Mouse (Mus musculus) intestine, postnatal 0 days (tissue): ENCODE results near the gene Pcbp4. TPM values are rescaled to one million over a fixed set of nuclear protein-coding genes. Genes with fewer than 3 reads are reported as not detected.

Experiments used
- ATAC-seq: fragments of 200-750 bp; cut with Nextera tagmentation; 2 replicates; pipeline ENCODE4 v1.8.0; 2017; ENCODE audit warnings: mild to moderate bottlenecking, moderate TSS enrichment, moderate library complexity
- H3K27ac ChIP-seq: fragments of 300-500 bp; sonication (generic); 2 replicates; pipeline ENCODE4 v1.5.1; 2014; ENCODE audit warnings: mild to moderate bottlenecking, low read depth, low read length, moderate library complexity
- H3K27me3 ChIP-seq: fragments of 300-500 bp; sonication (generic); replicated peaks from 2 replicates; pipeline ENCODE4 v1.6.1; 2014; ENCODE audit warnings: low read length, mixed read lengths; ENCODE audit not compliant: control insufficient read depth, insufficient read depth
- H3K36me3 ChIP-seq: fragments of 300-500 bp; sonication (generic); 2 replicates; pipeline ENCODE4 v1.6.1; 2014; ENCODE audit warnings: mild to moderate bottlenecking, moderate library complexity; ENCODE audit not compliant: control insufficient read depth, insufficient read depth
- H3K4me1 ChIP-seq: fragments of 300-500 bp; sonication (generic); replicated peaks from 2 replicates; pipeline ENCODE4 v1.6.1; 2014; ENCODE audit warnings: antibody characterized with exemption, low read length, mixed read lengths; ENCODE audit not compliant: control insufficient read depth, insufficient read depth
- H3K4me2 ChIP-seq: fragments of 300-500 bp; sonication (generic); replicated peaks from 2 replicates; pipeline ENCODE4 v1.6.1; 2014; ENCODE audit warnings: low read depth, mild to moderate bottlenecking, moderate library complexity
- H3K4me3 ChIP-seq: fragments of 300-500 bp; sonication (generic); 2 replicates; pipeline ENCODE4 v1.5.1; 2014; ENCODE audit warnings: low read depth, low read length
- H3K9ac ChIP-seq: fragments of 300-500 bp; sonication (generic); 2 replicates; pipeline ENCODE4 v1.6.1; 2014; ENCODE audit warnings: mild to moderate bottlenecking, low read depth, low read length
- H3K9me3 ChIP-seq: fragments of 300-500 bp; sonication (generic); 2 replicates; pipeline ENCODE4 v1.6.1; 2016; ENCODE audit warnings: mixed run types; ENCODE audit not compliant: control insufficient read depth
- CTCF ChIP-seq: sonication (generic); IDR thresholded peaks from 2 replicates; pipeline ENCODE4 v1.5.1; 2016; ENCODE audit warnings: low read depth, mild to moderate bottlenecking, control low read depth, antibody characterized with exemption, moderate library complexity
- WGBS: fragments of 180-500 bp; shearing (Covaris S2); extraction: QIAGEN DNeasy Blood & Tissue Kit; methylation state at CpG from one replicate; pipeline ENCODE4 v1.1.7; 2014; 5-methylcytosine and 5-hydroxymethylcytosine counted together
- polyA plus RNA-seq: library from polyadenylated mRNA; unstranded; fragments of >200 nt; fragmentation: Nextera tagmentation; extraction: Ambion mirVana; gene quantifications from 2 replicates; pipeline ENCODE4 v1.2.1, GENCODE M21; 2015

Pcbp4 gene
- polyA plus RNA-seq, 1 experiment from 2014 or later, result 15.7 TPM

DNA sequence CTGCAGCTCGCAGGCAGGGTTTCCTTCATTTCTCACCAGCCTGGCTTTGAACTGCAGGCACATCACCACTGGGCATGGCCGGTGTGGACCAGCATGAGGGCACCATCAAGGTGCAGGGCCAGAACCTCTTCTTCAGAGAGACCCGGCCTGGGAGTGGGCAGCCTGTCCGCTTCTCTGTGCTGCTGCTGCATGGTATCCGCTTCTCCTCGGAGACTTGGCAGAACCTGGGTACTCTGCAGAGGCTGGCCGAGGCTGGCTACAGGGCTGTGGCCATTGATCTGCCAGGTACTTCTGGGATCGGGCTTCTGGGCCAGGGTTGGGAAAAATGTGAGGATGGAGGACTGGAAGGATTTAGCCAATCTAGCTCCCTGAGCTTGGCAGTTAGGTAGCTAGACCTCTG, 3.1 kb upstream of the Pcbp4 start:
- H3K9ac ChIP-seq, result no peak overlapping the region
- WGBS, result 96% methylated on average over 8 of the region's 8 CpGs
- no peak for ATAC-seq
- no peak overlapping the region for H3K4me2 ChIP-seq
- no peaks in the 10 kb centered on the region for H3K27me3 ChIP-seq
- H3K9me3 ChIP-seq, result no peaks in the 10 kb centered on the region
- H3K4me1 ChIP-seq, result peaks cover 12% of the 10 kb centered on the region
- no peaks in the 10 kb centered on the region for H3K36me3 ChIP-seq
- no peak for TF ChIP-seq CTCF
- no peak overlapping the region for H3K27ac ChIP-seq
- no peak overlapping the region for H3K4me3 ChIP-seq

DNA sequence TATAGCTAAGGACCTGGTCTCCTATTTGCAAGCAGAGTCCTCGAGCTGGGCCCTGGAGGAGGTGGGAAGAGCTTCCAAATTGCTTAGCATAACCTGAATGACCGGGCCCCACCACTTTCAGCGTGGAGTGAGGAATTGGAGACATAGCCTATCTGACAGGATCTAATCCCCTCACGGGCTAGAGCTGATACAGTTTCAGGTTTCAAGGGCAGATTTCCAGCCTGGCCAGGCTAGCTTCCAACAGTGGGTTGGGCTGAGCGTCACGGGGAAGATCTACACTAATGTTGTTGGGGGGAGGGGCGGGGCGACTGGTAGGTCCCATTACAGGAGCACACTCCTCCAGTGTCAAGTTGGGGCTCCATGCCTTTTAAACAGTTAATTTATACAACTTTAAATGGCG, 2.4 kb upstream of the Pcbp4 start:
- Histone ChIP-seq H3K27ac (no peak overlapping the region), H3K36me3 (no peaks in the 10 kb centered on the region), H3K4me3 (no peak overlapping the region), H3K4me1 (peaks cover 12% of the 10 kb centered on the region), H3K9me3 (no peaks in the 10 kb centered on the region), H3K9ac (no peak overlapping the region), H3K27me3 (no peaks in the 10 kb centered on the region), H3K4me2 (no peak overlapping the region)
- no peak for ATAC-seq
- TF ChIP-seq CTCF, result no peak
- WGBS, result 16% methylated on average over 9 of the region's 9 CpGs

DNA sequence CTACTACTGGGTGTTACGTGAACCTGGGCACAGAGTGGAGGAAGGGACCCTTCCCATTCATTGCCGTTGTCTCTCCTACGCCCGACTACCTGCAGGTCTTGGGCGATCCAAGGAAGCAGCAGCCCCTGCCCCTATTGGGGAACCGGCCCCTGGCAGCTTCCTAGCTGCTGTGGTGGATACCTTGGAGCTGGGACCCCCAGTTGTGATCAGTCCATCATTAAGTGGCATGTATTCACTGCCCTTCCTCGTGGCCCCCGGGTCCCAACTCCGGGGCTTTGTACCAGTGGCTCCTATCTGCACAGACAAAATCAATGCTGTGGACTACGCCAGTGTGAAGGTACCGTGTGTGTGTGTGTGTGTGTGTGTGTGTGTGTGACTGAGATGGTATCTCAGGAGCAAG, 1.8 kb upstream of the Pcbp4 start:
- WGBS, result 74% methylated on average over 11 of the region's 11 CpGs
- Histone ChIP-seq H3K36me3 (no peaks in the 10 kb centered on the region), H3K9ac (no peak overlapping the region), H3K27ac (no peak overlapping the region), H3K27me3 (no peaks in the 10 kb centered on the region), H3K4me2 (no peak overlapping the region), H3K9me3 (no peaks in the 10 kb centered on the region), H3K4me3 (no peak overlapping the region), H3K4me1 (peaks cover 12% of the 10 kb centered on the region)
- no peak for TF ChIP-seq CTCF
- ATAC-seq, result no peak

DNA sequence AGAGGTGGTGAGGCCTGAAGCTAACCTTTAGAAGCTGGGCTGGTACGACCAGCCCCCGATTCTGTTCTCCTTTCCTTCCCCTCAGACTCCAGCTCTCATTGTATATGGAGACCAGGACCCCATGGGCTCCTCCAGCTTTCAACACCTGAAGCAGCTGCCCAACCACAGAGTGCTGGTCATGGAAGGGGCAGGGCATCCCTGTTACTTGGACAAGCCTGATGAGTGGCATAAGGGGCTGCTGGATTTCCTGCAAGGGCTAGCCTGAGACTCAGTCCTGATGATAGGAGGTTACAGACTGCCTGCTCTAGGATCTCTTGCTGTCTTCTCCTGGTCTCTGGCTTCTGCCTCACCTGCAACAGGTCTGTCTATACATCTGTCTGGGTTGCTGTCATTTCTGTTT, 1.2 kb upstream of the Pcbp4 start:
- Histone ChIP-seq H3K27me3 (no peaks in the 10 kb centered on the region), H3K4me2 (no peak overlapping the region), H3K9me3 (no peaks in the 10 kb centered on the region), H3K27ac (no peak overlapping the region), H3K4me3 (no peak overlapping the region), H3K9ac (no peak overlapping the region), H3K4me1 (peaks cover 12% of the 10 kb centered on the region), H3K36me3 (no peaks in the 10 kb centered on the region)
- 53% methylated on average over 2 of the region's 2 CpGs for WGBS
- TF ChIP-seq CTCF, result no peak
- ATAC-seq, result no peak

DNA sequence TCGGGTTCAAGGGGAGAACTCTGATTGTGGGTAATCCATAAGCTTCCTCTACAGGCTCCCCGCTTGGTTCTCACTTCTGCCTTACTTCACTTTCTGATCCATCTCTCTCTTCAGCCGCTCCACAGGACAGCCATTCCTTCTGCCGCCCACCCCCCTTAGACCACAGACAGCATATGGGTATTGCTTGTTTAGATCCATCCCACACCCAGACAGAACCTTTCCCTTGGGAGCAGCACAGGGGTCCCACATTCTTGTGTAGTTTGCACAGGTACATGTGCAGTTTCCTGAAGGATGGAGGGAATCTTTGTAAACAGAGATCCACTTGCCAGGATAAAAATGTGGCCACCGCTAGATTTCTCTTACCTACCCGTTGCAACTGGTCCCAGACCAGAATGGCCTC, 740 bp upstream of the Pcbp4 start:
- H3K27me3 ChIP-seq, result no peaks in the 10 kb centered on the region
- H3K36me3 ChIP-seq, result no peaks in the 10 kb centered on the region
- H3K4me2 ChIP-seq, result no peak overlapping the region
- H3K9ac ChIP-seq, result no peak overlapping the region
- peaks cover 12% of the 10 kb centered on the region for H3K4me1 ChIP-seq
- H3K9me3 ChIP-seq, result no peaks in the 10 kb centered on the region
- H3K27ac ChIP-seq, result no peak overlapping the region
- H3K4me3 ChIP-seq, result no peak overlapping the region
- no peak for ATAC-seq
- TF ChIP-seq CTCF, result no peak
- 65% methylated on average over 6 of the region's 6 CpGs for WGBS

DNA sequence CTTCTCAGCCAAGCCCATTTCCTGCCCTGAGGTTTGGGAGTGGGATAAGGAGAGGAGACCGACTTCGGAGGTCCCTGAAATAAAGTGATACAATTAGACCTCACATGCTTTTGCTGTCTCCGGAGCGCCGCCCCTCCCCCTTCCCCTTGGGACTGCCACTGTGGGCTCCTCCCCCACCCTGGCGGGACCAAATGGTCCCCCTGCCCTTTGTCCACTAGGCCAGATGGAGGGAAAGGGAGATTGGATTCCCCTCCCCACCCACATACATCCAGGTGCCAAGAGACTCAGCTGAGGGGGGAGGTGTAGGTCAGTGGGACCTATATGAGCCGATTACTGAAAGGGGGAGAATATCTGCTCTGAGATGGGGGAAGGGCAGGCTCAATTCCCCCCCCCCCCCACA, 270 bp upstream of the Pcbp4 start:
- H3K9me3 ChIP-seq, result no peaks in the 10 kb centered on the region
- H3K27ac ChIP-seq, result no peak overlapping the region
- H3K4me2 ChIP-seq, result peak overlapping the region; percentile 91
- ATAC-seq, result no peak
- H3K36me3 ChIP-seq, result no peaks in the 10 kb centered on the region
- peak overlapping the region; percentile 51 for H3K4me3 ChIP-seq
- no peaks in the 10 kb centered on the region for H3K27me3 ChIP-seq
- H3K9ac ChIP-seq, result peak overlapping the region; percentile 53; the same call in 1 of the 2 replicates
- 16% methylated on average over 7 of the region's 7 CpGs for WGBS
- no peak for TF ChIP-seq CTCF
- peaks cover 10% of the 10 kb centered on the region for H3K4me1 ChIP-seq

DNA sequence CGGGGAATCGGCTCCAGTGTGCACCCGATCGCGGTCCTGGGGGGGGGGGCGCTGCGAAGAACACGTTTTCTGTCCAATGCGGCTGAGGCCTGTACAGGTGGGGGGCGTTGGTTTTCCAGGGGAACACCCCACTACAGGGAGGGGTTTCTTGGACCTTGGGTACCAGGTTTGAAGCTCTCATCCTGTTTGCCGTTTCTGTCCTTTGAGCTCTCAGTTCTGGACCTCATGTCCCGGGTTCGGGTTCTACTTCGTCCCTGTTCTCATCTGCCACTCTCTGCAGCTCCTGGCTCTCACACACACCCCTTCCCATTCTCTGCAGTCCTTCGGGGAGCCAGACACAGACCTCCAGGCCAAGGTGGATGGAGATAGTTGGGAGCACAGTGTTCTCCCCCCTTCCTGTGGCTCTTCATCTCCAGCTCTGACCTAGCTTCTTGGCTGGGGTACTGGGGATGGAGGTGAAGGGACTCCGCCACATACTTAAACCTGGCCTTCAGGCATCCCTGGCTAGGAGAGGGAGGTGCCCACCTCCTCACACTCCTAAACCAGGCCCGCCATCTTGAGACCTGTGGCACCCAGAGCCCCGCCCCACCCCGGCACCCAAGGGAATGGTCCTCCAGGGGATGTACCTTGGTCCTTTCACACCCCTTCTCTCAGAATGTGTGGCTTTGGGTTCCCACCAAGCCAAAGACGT, 1.1 kb downstream of the Pcbp4 start:
- WGBS, result 8% methylated on average over 19 of the region's 20 CpGs
- Histone ChIP-seq H3K9ac (peak overlapping the region; percentile 53; the same call in 1 of the 2 replicates), H3K27ac (no peak overlapping the region; the same call in 1 of the 2 replicates), H3K4me2 (peak overlapping the region; percentile 91), H3K4me1 (peaks cover 4% of the 10 kb centered on the region), H3K9me3 (no peaks in the 10 kb centered on the region), H3K36me3 (no peaks in the 10 kb centered on the region), H3K27me3 (no peaks in the 10 kb centered on the region), H3K4me3 (peak overlapping the region; percentile 51)
- no peak for ATAC-seq
- no peak for TF ChIP-seq CTCF
